Mouse (Mus musculus) MEL (cell line): ENCODE measurements around the gene Nfkbie.

Experiments
- CTCF ChIP-seq, 3 experiments: IDR thresholded peaks in 2 of 3; conservative IDR thresholded peaks in 1 of 3; 2 replicates each; pipeline ENCODE4 v1.5.1; 2011 to 2012; ENCODE audit warnings: low read length in 3 of 3, low read depth in 2 of 3, mild to moderate bottlenecking in 2 of 3, improper control_type of control experiment in 1 of 3, inconsistent platforms in 1 of 3, mixed read lengths in 1 of 3, moderate library complexity in 1 of 3; ENCODE audit not compliant: control insufficient read depth in 1 of 3, insufficient read depth in 1 of 3, poor library complexity in 1 of 3, severe bottlenecking in 1 of 3
- POLR2A ChIP-seq, 2 experiments: IDR thresholded peaks; 2 replicates each; pipeline ENCODE4 v1.6.1; 2011 to 2012; ENCODE audit warnings: low read length in 2 of 2, mild to moderate bottlenecking in 2 of 2, control low read depth in 1 of 2, improper control_type of control experiment in 1 of 2, low read depth in 1 of 2, moderate library complexity in 1 of 2; ENCODE audit not compliant: control insufficient read depth in 1 of 2, insufficient read depth in 1 of 2, poor library complexity in 1 of 2
- USF1 ChIP-seq: IDR thresholded peaks from 2 replicates; pipeline ENCODE4 v1.6.1; 2014; ENCODE audit warnings: low read depth, mild to moderate bottlenecking, inconsistent platforms, low read length, improper control_type of control experiment, moderate library complexity

- TF ChIP-seq USF1 (no peak), POLR2A (IDR thresholded peaks at IDR 0.05; ENCODE audit: control insufficient read depth in 1 of 2, insufficient read depth in 1 of 2, low read depth in 1 of 2, low read length in 2 of 2, poor library complexity in 1 of 2) (no peak), CTCF (IDR thresholded peaks at IDR 0.05 in 2 of 3, conservative IDR thresholded peaks at IDR 0.05 in 1 of 3; ENCODE audit: control insufficient read depth in 1 of 3, insufficient read depth in 1 of 3, low read depth in 2 of 3, low read length in 3 of 3, poor library complexity in 1 of 3, severe bottlenecking in 1 of 3) (no peak)
These were observed 40.4 kb downstream of the Nfkbie start for GRCm38 (mm10) chr17:45595736-45596390.
